Mouse (Mus musculus) liver, adult 2 months (tissue): Measurements from ENCODE around the gene Slc9a9. TPM values are rescaled to one million over a fixed set of nuclear protein-coding genes. Genes with fewer than 3 reads are reported as not detected.

Experiments used
- DNase-seq: peaks from one replicate; pipeline ENCODE4 v3.0.0-alpha.2; 2011; ENCODE audit warnings: low read depth, low spot score; ENCODE audit errors: extremely low read depth
- H3K27ac ChIP-seq: fragments of 200-500 bp; replicated peaks from 2 replicates; pipeline ENCODE4 v1.5.1; 2012; ENCODE audit warnings: low read depth, mild to moderate bottlenecking, control low read depth, inconsistent platforms, low read length; ENCODE audit not compliant: insufficient read depth
- H3K27me3 ChIP-seq: fragments of 200-500 bp; 2 replicates; pipeline ENCODE4 v1.6.1; 2012; ENCODE audit warnings: mild to moderate bottlenecking, moderate library complexity, low read length, inconsistent platforms; ENCODE audit not compliant: control insufficient read depth, insufficient read depth
- H3K36me3 ChIP-seq: fragments of 200-500 bp; 2 replicates; pipeline ENCODE4 v1.6.1; 2012; ENCODE audit warnings: low read length, inconsistent platforms; ENCODE audit not compliant: control insufficient read depth, insufficient read depth
- H3K4me1 ChIP-seq: fragments of 200-500 bp; 2 replicates; pipeline ENCODE4 v1.6.1; 2011; ENCODE audit warnings: low read length; ENCODE audit not compliant: control insufficient read depth, insufficient read depth
- H3K4me3 ChIP-seq: fragments of 200-500 bp; 2 replicates; pipeline ENCODE4 v1.5.1; 2011; ENCODE audit warnings: low read depth, mild to moderate bottlenecking, control low read depth, low read length, moderate library complexity; ENCODE audit not compliant: insufficient read depth
- H3K79me2 ChIP-seq: fragments of 200-500 bp; 2 replicates; pipeline ENCODE4 v1.6.1; 2012; ENCODE audit warnings: inconsistent platforms, mild to moderate bottlenecking, low read length, moderate library complexity; ENCODE audit not compliant: control insufficient read depth, insufficient read depth
- H3K9ac ChIP-seq: fragments of 200-500 bp; 2 replicates; pipeline ENCODE4 v1.6.1; 2012; ENCODE audit warnings: low read depth, mild to moderate bottlenecking, control low read depth, inconsistent platforms, low read length
- CTCF ChIP-seq: fragments of 200-500 bp; IDR thresholded peaks from 2 replicates; pipeline ENCODE4 v1.5.1; 2011; ENCODE audit warnings: low read depth, low read length, control low read depth
- POLR2A ChIP-seq: fragments of 200-500 bp; IDR thresholded peaks from 2 replicates; pipeline ENCODE4 v1.6.1; 2011; ENCODE audit warnings: low read length, control low read depth; ENCODE audit not compliant: insufficient read depth; ENCODE audit errors: extremely low read depth
- WGBS: fragments of 180-500 bp; shearing (Covaris S2); methylation state at CpG from one replicate; pipeline ENCODE4 v1.1.7; 2018; 5-methylcytosine and 5-hydroxymethylcytosine counted together
- polyA plus RNA-seq: library from polyadenylated mRNA; depleted of rRNA; stranded (reverse); fragments of >200 nt; gene quantifications from 2 replicates; pipeline ENCODE4 v1.2.3, GENCODE M21; 2012
- total RNA-seq: library from RNA; depleted of rRNA; stranded (reverse); fragments of >200 nt; gene quantifications from 2 replicates; pipeline ENCODE4 v1.2.3, GENCODE M21; 2014

Gene Slc9a9
- total and polyA plus RNA-seq, 2 experiments, result 1.7 to 6.0 TPM

DNA sequence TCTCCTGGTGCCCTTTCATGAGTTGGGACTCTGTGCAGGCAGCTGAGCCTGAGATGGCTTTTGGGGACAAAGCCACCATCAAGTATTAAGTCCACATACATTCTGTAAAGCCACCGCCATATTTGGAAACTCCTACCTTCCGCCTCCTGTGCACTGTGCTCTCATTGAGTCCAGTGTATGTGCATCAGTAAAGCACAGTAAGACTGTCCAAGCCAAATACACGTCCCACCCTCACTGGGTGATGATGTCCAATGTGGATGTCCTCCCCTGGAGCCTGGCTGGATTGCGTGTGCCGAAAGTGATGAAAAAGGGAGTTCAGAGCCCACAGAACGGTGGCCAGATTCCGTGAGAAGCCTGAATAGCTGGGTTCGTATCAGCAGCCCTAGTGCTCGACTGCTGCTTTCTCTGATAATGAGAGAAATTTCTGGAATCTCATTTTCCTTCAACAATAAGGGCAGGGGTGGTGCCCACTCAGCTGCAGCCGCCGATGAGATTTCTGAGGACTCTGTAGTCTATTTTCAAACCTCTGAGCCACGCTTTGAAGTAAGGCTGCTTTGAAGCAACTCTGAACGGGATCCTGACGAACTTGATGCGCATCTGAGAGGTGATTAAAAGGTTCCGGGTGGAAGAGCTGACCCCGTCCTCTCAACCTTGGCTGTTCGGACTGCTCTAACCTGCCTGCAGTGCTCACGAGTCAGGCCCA lies 81.4 kb downstream of the Slc9a9 start:
- H3K9ac ChIP-seq, result no peak overlapping the region
- WGBS, result 85% methylated on average over 19 of the region's 19 CpGs
- no peaks in the 10 kb centered on the region for H3K4me1 ChIP-seq
- H3K79me2 ChIP-seq, result no peaks in the 10 kb centered on the region
- no peak overlapping the region for H3K4me3 ChIP-seq
- H3K27me3 ChIP-seq, result no peaks in the 10 kb centered on the region
- no peak for TF ChIP-seq POLR2A
- no peak for TF ChIP-seq CTCF
- no peak overlapping the region for H3K27ac ChIP-seq
- no peaks in the 10 kb centered on the region for H3K36me3 ChIP-seq
- no peak for DNase-seq

GRCm38 (mm10) chr9:94751638-94752021 lies 81.9 kb downstream of the Slc9a9 start:
- no peaks in the 10 kb centered on the region for H3K27me3 ChIP-seq
- no peak for DNase-seq
- TF ChIP-seq CTCF (no peak), POLR2A (no peak)
- H3K79me2 ChIP-seq, result no peaks in the 10 kb centered on the region
- H3K9ac ChIP-seq, result no peak overlapping the region
- no peaks in the 10 kb centered on the region for H3K36me3 ChIP-seq
- 66% methylated on average over 10 of the region's 10 CpGs for WGBS
- no peak overlapping the region for H3K4me3 ChIP-seq
- no peaks in the 10 kb centered on the region for H3K4me1 ChIP-seq
- no peak overlapping the region for H3K27ac ChIP-seq

- Histone ChIP-seq H3K9ac (no peak overlapping the region), H3K4me1 (no peaks in the 10 kb centered on the region), H3K27me3 (no peaks in the 10 kb centered on the region), H3K36me3 (no peaks in the 10 kb centered on the region), H3K4me3 (no peak overlapping the region), H3K27ac (no peak overlapping the region), H3K79me2 (no peaks in the 10 kb centered on the region)
- TF ChIP-seq CTCF (no peak), POLR2A (no peak)
- no peak for DNase-seq
- 84% methylated on average over 3 of the region's 3 CpGs for WGBS
These were observed 82.4 kb downstream of the Slc9a9 start for GRCm38 (mm10) chr9:94752121-94752520.

- WGBS, result 85% methylated on average over 5 of the region's 5 CpGs
- TF ChIP-seq POLR2A (no peak), CTCF (no peak)
- Histone ChIP-seq H3K4me3 (no peak overlapping the region), H3K9ac (no peak overlapping the region), H3K79me2 (no peaks in the 10 kb centered on the region), H3K27me3 (no peaks in the 10 kb centered on the region), H3K27ac (no peak overlapping the region), H3K4me1 (no peaks in the 10 kb centered on the region), H3K36me3 (no peaks in the 10 kb centered on the region)
- DNase-seq, result no peak
These were observed 90.2 kb downstream of the Slc9a9 start for GRCm38 (mm10) chr9:94759904-94760303.

GRCm38 (mm10) chr9:94768114-94768513 lies 98.4 kb downstream of the Slc9a9 start:
- WGBS, result 83% methylated on average over 6 of the region's 6 CpGs
- no peaks in the 10 kb centered on the region for H3K27me3 ChIP-seq
- no peaks in the 10 kb centered on the region for H3K4me1 ChIP-seq
- H3K4me3 ChIP-seq, result no peak overlapping the region
- no peak for DNase-seq
- TF ChIP-seq POLR2A (no peak), CTCF (no peak)
- no peaks in the 10 kb centered on the region for H3K36me3 ChIP-seq
- H3K27ac ChIP-seq, result no peak overlapping the region
- no peak overlapping the region for H3K9ac ChIP-seq
- H3K79me2 ChIP-seq, result no peaks in the 10 kb centered on the region

- no peak for TF ChIP-seq POLR2A
- no peak overlapping the region for H3K4me3 ChIP-seq
- WGBS, result 71% methylated on average over 4 of the region's 4 CpGs
- no peaks in the 10 kb centered on the region for H3K27me3 ChIP-seq
- no peaks in the 10 kb centered on the region for H3K4me1 ChIP-seq
- no peaks in the 10 kb centered on the region for H3K79me2 ChIP-seq
- no peak overlapping the region for H3K9ac ChIP-seq
- no peak overlapping the region for H3K27ac ChIP-seq
- no peak for DNase-seq
- H3K36me3 ChIP-seq, result no peaks in the 10 kb centered on the region
These were observed 98.8 kb downstream of the Slc9a9 start for GRCm38 (mm10) chr9:94768524-94768923.
